Mouse (Mus musculus): ENCODE data around the gene Olfr609. TPM values are rescaled to one million over a fixed set of nuclear protein-coding genes. Genes with fewer than 3 reads are reported as not detected.

Gene Olfr609
- not detected in 2 replicates for polyA plus RNA-seq (2015; fragmentation: Nextera tagmentation; extraction: Ambion mirVana)

DNA sequence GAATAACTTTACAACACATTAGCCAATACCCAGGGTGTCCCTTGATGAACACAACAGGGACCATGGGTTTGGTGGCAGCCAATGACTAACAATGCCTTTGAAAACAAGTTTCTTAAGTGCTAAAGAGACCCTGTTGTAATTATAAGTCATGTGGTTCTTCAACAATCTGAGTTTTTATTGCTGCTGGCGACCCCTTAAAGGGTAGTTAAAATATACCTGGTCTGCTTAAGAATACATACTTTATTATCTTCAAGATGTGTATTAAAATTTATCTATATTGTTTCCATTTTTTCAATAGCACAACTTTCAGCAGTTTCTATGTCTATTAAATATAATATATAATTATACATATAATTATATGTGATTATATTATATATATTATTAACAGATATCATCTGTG lies at the start of gene Olfr609:
Gene Olfr609 (minus strand): TSS at position 101 of the 400 bp plus-strand sequence.

DNA sequence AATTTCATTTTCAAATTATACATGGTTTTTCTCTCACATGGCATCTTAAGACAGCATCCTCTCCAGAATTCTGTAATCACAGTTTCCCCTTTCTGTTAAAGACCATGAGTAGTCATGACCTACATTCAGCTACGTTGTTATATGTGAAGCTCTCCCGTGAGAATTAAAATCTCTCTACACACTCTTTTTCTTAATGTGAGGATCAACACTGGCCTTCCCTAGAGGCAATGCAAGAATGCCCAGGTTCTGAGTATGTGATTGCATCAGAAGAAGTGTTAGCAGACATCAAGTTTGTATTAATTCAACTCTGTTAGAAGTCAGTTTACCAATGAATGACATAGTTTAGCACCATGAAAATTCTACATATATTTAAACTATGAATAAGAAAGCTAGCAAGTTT lies 44.8 kb upstream of the Olfr609 start, which contains the start of gene Olfr612:
Gene Olfr612 (minus strand): TSS at position 101 of the 400 bp plus-strand sequence.

DNA sequence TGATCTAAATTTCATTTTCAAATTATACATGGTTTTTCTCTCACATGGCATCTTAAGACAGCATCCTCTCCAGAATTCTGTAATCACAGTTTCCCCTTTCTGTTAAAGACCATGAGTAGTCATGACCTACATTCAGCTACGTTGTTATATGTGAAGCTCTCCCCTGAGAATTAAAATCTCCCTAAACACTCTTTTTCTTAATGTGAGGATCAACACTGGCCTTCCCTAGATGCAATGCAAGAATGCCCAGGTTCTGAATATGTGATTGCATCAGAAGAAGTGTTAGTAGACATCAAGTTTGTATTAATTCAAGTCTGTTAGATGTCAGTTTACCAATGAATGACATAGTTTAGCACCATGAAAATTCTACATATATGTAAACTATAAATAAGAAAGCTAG lies 22.9 kb upstream of the Olfr609 start, which contains the start of gene Olfr611:
Gene Olfr611 (minus strand): TSS at position 101 of the 400 bp plus-strand sequence.

DNA sequence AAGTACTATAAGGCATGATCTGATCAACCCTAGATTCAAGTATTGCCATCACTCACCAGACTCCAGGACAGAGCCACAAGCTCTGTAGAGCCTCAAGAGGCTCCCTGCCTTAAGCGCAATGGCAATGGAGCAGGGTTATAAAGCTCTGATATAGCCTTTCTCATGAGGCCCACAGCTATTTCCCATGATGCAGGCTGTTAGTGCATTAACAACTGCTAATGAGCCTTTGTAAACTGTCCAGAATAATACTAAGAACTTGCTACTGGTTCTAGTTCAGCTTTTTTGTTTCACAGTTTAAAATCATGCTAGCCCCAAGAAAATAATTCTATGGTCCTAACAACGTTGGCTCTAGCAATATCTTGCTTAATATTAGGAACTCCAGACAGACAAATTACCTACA lies 14.2 kb upstream of the Olfr609 start, which contains the start of gene Olfr610:
Gene Olfr610 (minus strand): TSS at position 101 of the 400 bp plus-strand sequence.

DNA sequence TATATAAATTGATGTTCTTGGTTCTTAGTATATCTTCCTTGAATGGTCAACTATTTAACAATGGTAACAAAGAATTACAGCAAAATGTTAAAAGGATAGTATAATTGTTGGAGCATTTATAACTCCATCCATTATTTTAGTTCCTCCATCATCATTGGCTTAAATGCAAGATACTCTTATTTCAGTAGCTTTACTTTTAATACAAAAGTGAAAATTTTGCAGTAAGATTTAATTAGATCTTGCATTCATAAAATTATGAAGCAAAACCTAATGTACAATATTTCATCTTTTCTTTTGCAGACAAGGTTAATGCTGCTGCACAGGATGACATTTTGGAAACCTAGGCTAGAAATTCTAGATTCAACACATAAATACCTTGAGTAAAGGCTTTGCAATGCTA lies 28.3 kb downstream of the Olfr609 start, which contains the start of gene Olfr608:
Gene Olfr608 (plus strand): TSS at position 301 of the 400 bp plus-strand sequence.

DNA sequence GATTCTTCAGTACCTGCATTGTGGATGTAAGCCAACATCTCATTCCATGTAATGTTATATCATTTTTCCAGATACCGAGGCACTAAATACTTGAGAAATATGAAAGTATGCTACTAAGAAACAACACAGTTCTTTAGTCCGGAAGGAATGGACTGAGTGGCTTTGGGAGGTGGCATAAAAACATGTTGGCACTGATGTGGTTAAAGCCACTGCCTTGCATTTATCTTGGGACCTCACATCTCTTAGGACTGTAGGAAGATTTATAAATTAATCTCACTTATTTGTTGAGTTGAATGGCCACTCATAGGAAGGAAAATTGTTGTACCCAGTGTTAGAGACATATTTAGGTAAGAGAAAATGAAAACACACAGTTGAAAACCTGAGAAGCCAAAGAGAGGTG lies 49.1 kb downstream of the Olfr609 start, which contains the start of gene Olfr606:
Gene Olfr606 (plus strand): TSS at position 301 of the 400 bp plus-strand sequence.

DNA sequence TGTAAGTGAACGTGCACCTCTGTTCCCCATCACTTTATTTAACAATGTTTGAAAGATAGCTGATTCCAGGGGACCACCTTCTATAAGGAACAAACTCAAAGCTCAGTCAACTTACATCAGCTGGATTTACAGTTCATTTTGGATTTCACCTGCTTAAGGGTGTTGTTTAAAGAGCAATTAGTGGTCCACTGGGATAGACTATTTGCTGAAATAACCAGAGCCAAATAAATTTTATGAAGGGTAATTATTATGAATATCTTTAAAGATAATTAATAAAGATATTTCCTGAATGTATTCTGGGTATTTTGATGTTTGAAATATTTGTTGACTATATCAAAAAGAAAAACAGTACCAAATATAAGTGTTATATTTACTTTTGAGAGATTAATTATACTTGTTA lies 52.5 kb downstream of the Olfr609 start, which contains the start of gene Olfr605:
Gene Olfr605 (minus strand): TSS at position 101 of the 400 bp plus-strand sequence.

Other genes with a start within 250 kb of the Olfr609 start
- not detected in 2 replicates for gene Usp17ld, start 245.6 kb downstream of the Olfr609 start, polyA plus RNA-seq (2015; fragmentation: Nextera tagmentation; extraction: Ambion mirVana)
- gene Olfr596, start 192.4 kb downstream of the Olfr609 start, polyA plus RNA-seq (2015; fragmentation: Nextera tagmentation; extraction: Ambion mirVana), result not detected in 2 replicates
- not detected in 2 replicates for gene Olfr597, start 181.7 kb downstream of the Olfr609 start, polyA plus RNA-seq (2015; fragmentation: Nextera tagmentation; extraction: Ambion mirVana)
- gene Olfr598, start 174.5 kb downstream of the Olfr609 start, polyA plus RNA-seq (2015; fragmentation: Nextera tagmentation; extraction: Ambion mirVana), result not detected in 2 replicates
- gene Olfr599, start 162.1 kb downstream of the Olfr609 start, polyA plus RNA-seq (2015; fragmentation: Nextera tagmentation; extraction: Ambion mirVana), result not detected in 2 replicates
- not detected in 2 replicates for gene Olfr600, start 148.4 kb downstream of the Olfr609 start, polyA plus RNA-seq (2015; fragmentation: Nextera tagmentation; extraction: Ambion mirVana)
- gene Olfr601, start 135.4 kb downstream of the Olfr609 start, polyA plus RNA-seq (2015; fragmentation: Nextera tagmentation; extraction: Ambion mirVana), result not detected in 2 replicates
- not detected in 2 replicates for gene Olfr603, start 111.9 kb downstream of the Olfr609 start, polyA plus RNA-seq (2015; fragmentation: Nextera tagmentation; extraction: Ambion mirVana)
- not detected in 2 replicates for gene Usp17lc, start 83.0 kb downstream of the Olfr609 start, polyA plus RNA-seq (2015; fragmentation: Nextera tagmentation; extraction: Ambion mirVana)
- not detected in 2 replicates for gene Olfr605, start 52.6 kb downstream of the Olfr609 start, polyA plus RNA-seq (2015; fragmentation: Nextera tagmentation; extraction: Ambion mirVana)
- gene Olfr606, start 49.0 kb downstream of the Olfr609 start, polyA plus RNA-seq (2015; fragmentation: Nextera tagmentation; extraction: Ambion mirVana), result not detected in 2 replicates
- gene Olfr607, start 33.9 kb downstream of the Olfr609 start, polyA plus RNA-seq (2015; fragmentation: Nextera tagmentation; extraction: Ambion mirVana), result not detected in 2 replicates
- not detected in 2 replicates for gene Olfr608, start 28.2 kb downstream of the Olfr609 start, polyA plus RNA-seq (2015; fragmentation: Nextera tagmentation; extraction: Ambion mirVana)
- gene Olfr610, start 14.1 kb upstream of the Olfr609 start, polyA plus RNA-seq (2015; fragmentation: Nextera tagmentation; extraction: Ambion mirVana), result not detected in 2 replicates
- gene Olfr611, start 22.8 kb upstream of the Olfr609 start, polyA plus RNA-seq (2015; fragmentation: Nextera tagmentation; extraction: Ambion mirVana), result not detected in 2 replicates
- gene Olfr612, start 44.7 kb upstream of the Olfr609 start, polyA plus RNA-seq (2015; fragmentation: Nextera tagmentation; extraction: Ambion mirVana), result not detected in 2 replicates
- gene Olfr613, start 50.0 kb upstream of the Olfr609 start, polyA plus RNA-seq (2015; fragmentation: Nextera tagmentation; extraction: Ambion mirVana), result not detected in 2 replicates
- gene Olfr615, start 58.0 kb upstream of the Olfr609 start, polyA plus RNA-seq (2015; fragmentation: Nextera tagmentation; extraction: Ambion mirVana), result not detected in 2 replicates
- gene Olfr616, start 71.1 kb upstream of the Olfr609 start, polyA plus RNA-seq (2015; fragmentation: Nextera tagmentation; extraction: Ambion mirVana), result not detected in 2 replicates
- gene Olfr617, start 75.0 kb upstream of the Olfr609 start, polyA plus RNA-seq (2015; fragmentation: Nextera tagmentation; extraction: Ambion mirVana), result not detected in 2 replicates
- gene Olfr618, start 92.0 kb upstream of the Olfr609 start, polyA plus RNA-seq (2015; fragmentation: Nextera tagmentation; extraction: Ambion mirVana), result not detected in 2 replicates
- gene Olfr619, start 102.5 kb upstream of the Olfr609 start, polyA plus RNA-seq (2015; fragmentation: Nextera tagmentation; extraction: Ambion mirVana), result not detected in 2 replicates
- gene Olfr620, start 114.5 kb upstream of the Olfr609 start, polyA plus RNA-seq (2015; fragmentation: Nextera tagmentation; extraction: Ambion mirVana), result not detected in 2 replicates
- not detected in 2 replicates for gene Olfr622, start 144.6 kb upstream of the Olfr609 start, polyA plus RNA-seq (2015; fragmentation: Nextera tagmentation; extraction: Ambion mirVana)
- not detected in 2 replicates for gene Olfr623, start 165.6 kb upstream of the Olfr609 start, polyA plus RNA-seq (2015; fragmentation: Nextera tagmentation; extraction: Ambion mirVana)
- 0.04 TPM in 2 replicates for gene Olfr624, start 173.1 kb upstream of the Olfr609 start, polyA plus RNA-seq (2015; fragmentation: Nextera tagmentation; extraction: Ambion mirVana)
- gene Olfr625-ps1, start 184.7 kb upstream of the Olfr609 start, polyA plus RNA-seq (2015; fragmentation: Nextera tagmentation; extraction: Ambion mirVana), result not detected in 2 replicates
- gene Olfr243, start 216.6 kb upstream of the Olfr609 start, polyA plus RNA-seq (2015; fragmentation: Nextera tagmentation; extraction: Ambion mirVana), result not detected in 2 replicates
- gene Olfr628, start 232.3 kb upstream of the Olfr609 start, polyA plus RNA-seq (2015; fragmentation: Nextera tagmentation; extraction: Ambion mirVana), result not detected in 2 replicates
- not detected in 2 replicates for gene Olfr629, start 246.9 kb upstream of the Olfr609 start, polyA plus RNA-seq (2015; fragmentation: Nextera tagmentation; extraction: Ambion mirVana)